Mouse (Mus musculus) urinary bladder, postnatal 0 days (tissue): Measurements from ENCODE around the gene Layn. TPM values are rescaled to one million over a fixed set of nuclear protein-coding genes. Genes with fewer than 3 reads are reported as not detected.

Experiments
- microRNA counts: library from miRNA; unstranded; fragments of <30 nt; microRNA quantifications from one replicate; lab custom pipeline; 2016
- microRNA-seq: library from miRNA; unstranded; fragments of <30 nt; microRNA quantifications from one replicate; pipeline ENCODE4, GENCODE M21; 2016
- polyA plus RNA-seq: library from polyadenylated mRNA; unstranded; fragments of >200 nt; fragmentation: Nextera tagmentation; extraction: Ambion mirVana; gene quantifications from 2 replicates; pipeline ENCODE4 v1.2.1, GENCODE M21; 2015

Layn gene
- polyA plus RNA-seq: 3.9 and 4.0 TPM in 2 replicates

DNA sequence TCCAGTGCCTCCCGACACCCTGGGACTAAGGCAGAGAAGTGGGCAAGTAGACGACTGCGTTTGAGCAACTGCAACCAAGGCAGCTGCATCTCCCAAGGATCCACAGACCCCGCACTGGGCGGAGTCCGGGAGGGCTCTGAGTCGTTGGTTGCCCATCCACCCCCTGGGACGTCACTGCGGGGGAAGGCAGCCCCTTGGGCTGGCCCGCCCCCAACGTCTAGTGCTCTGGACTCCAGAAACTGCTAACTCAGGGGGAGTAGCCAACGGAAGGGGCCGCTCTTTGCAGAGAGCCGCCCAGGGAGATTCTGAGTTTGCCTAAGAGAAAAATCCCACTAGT is at the start of gene Layn:
Gene Layn (minus strand): TSS at position 116 of the 337 bp plus-strand sequence.

DNA sequence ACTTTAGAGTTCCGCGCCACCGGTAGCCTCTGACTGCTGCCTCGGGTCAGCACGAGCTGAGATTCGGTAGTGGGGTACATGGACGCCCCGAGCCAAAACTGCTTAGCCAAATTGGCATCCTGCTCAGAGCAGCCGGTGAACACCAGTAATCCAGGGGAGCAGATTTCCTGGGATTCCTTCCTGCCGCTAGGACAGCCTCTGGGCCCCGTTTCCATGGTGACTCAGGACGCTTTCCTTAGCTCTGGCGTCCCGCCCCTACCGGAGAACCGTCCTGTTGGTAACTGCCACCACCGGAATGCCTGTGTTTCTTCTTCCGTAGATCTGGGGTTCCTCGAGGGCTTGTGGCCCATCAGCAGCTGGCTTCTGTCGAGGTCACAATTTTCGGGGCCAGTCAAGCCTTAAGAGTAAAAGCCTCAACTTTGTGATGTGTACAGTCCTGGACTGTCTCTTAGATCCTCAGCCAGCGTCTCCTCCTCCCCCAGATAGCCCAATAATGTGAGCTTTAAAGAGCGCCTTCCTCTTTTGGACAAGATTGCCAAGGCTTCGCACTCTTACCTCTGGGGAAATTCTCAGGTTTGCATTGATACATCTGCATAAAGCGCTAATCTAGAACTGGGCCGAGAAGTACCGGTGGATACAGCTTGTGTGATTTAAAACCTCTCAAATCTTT is 25.0 kb upstream of the Layn start, which contains the start of gene 4833427G06Rik:
Gene 4833427G06Rik (minus strand): TSS at position 323 of the 670 bp plus-strand sequence.

DNA sequence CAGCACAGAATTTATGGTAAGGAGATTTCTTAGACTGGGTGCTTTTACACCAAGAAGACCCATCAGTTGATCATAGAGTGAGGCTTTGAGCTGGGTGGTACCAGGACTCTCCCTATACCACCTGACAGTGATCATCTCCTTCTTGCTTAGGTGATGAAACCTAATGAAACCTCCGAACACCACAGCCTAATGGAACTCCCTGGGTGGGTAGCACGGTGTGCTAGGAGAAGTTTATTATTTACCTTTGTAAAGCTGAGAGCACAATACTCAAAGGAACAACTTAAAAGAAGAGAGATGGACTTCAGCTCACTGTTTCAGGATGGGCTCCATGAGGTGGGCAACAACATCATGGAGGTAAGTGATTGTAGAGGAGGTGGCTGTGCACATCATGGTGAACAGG is 16.3 kb downstream of the Layn start, which contains the start of gene Btg4:
Gene Btg4 (plus strand): TSS at position 301 of the 400 bp plus-strand sequence.

GRCm38 (mm10) chr9:51008841-51009655 is 67.8 kb downstream of the Layn start, which contains the start of gene Sik2:
Gene Sik2, minus strand, starts transcription at chr9:51009073.

MicroRNAs within 50 kb of the gene (microRNA counts, 519-probe panel; counts per million panel counts)
- microRNA mmu-miR-34b-3p (lab: Ali Mortazavi, UCI) (1,638 counts per million, percentile 16 among the panel's probes with 10 or more counts), microRNA mmu-miR-34b-5p (lab: Ali Mortazavi, UCI) (1,853 counts per million, percentile 20 among the panel's probes with 10 or more counts), microRNA mmu-miR-34c (lab: Ali Mortazavi, UCI) (4,106 counts per million, percentile 75 among the panel's probes with 10 or more counts)

Small RNA genes lying within 50 kb of the gene (microRNA-seq; reads per million reads assigned to microRNA genes)
- gene Mir34b (28.1 reads per million, percentile 31 among the genes with 10 or more reads in this experiment), gene Mir34c (580 reads per million, percentile 67 among the genes with 10 or more reads in this experiment)

Other genes with a start within 250 kb of the Layn start
- 21.8 and 23.2 TPM in 2 replicates for gene Ppp2r1b, start 231.8 kb downstream of the Layn start, polyA plus RNA-seq
- gene Sik2, start 68.0 kb downstream of the Layn start, polyA plus RNA-seq: 10.8 and 12.7 TPM in 2 replicates
- gene Btg4, start 16.2 kb downstream of the Layn start, polyA plus RNA-seq: not detected in 2 replicates
- gene 4833427G06Rik, start 25.0 kb upstream of the Layn start, polyA plus RNA-seq: not detected in 2 replicates
- gene Gm32742, start 88.4 kb upstream of the Layn start, polyA plus RNA-seq: not detected in 2 replicates
- gene Pou2af1, start 136.6 kb upstream of the Layn start, polyA plus RNA-seq: 0.10 TPM in 1 of 2 replicates, not detected in the other
- gene Colca2, start 201.5 kb upstream of the Layn start, polyA plus RNA-seq: 2.6 and 3.0 TPM in 2 replicates